Mouse (Mus musculus) intestine, embryonic 15.5 days (tissue): ENCODE data around the gene Smo. TPM values are rescaled to one million over a fixed set of nuclear protein-coding genes. Genes with fewer than 3 reads are reported as not detected.

ENCODE experiments used
- ATAC-seq: fragments of 200-750 bp; cut with Nextera tagmentation; 2 replicates; pipeline ENCODE4 v1.8.0; 2017; ENCODE audit warnings: moderate TSS enrichment, moderate library complexity
- H3K27ac ChIP-seq: fragments of 300-500 bp; sonication (generic); 2 replicates; pipeline ENCODE4 v1.5.1; 2015; ENCODE audit warnings: mild to moderate bottlenecking, inconsistent platforms
- H3K27me3 ChIP-seq: fragments of 300-500 bp; sonication (generic); replicated peaks from 2 replicates; pipeline ENCODE4 v1.6.1; 2015; ENCODE audit warnings: inconsistent platforms
- H3K36me3 ChIP-seq: fragments of 300-500 bp; sonication (generic); 2 replicates; pipeline ENCODE4 v1.6.1; 2015; ENCODE audit warnings: inconsistent platforms
- H3K4me1 ChIP-seq: fragments of 300-500 bp; sonication (generic); replicated peaks from 2 replicates; pipeline ENCODE4 v1.6.1; 2015; ENCODE audit warnings: inconsistent platforms
- H3K4me2 ChIP-seq: fragments of 300-500 bp; sonication (generic); replicated peaks from 2 replicates; pipeline ENCODE4 v1.6.1; 2015; ENCODE audit warnings: mild to moderate bottlenecking, inconsistent platforms
- H3K4me3 ChIP-seq: fragments of 300-500 bp; sonication (generic); replicated peaks from 2 replicates; pipeline ENCODE4 v1.5.1; 2015; ENCODE audit warnings: inconsistent platforms
- H3K9ac ChIP-seq: fragments of 300-500 bp; sonication (generic); 2 replicates; pipeline ENCODE4 v1.6.1; 2015; ENCODE audit warnings: inconsistent platforms
- H3K9me3 ChIP-seq: fragments of 300-500 bp; sonication (generic); 2 replicates; pipeline ENCODE4 v1.6.1; 2016; ENCODE audit warnings: inconsistent platforms
- WGBS: fragments of 180-500 bp; shearing (Covaris S2); methylation state at CpG from one replicate; pipeline ENCODE4 v1.1.7; 2015; 5-methylcytosine and 5-hydroxymethylcytosine counted together
- polyA plus RNA-seq: library from polyadenylated mRNA; unstranded; fragments of >200 nt; fragmentation: Nextera tagmentation; extraction: Ambion mirVana; gene quantifications from 2 replicates; pipeline ENCODE4 v1.2.1, GENCODE M21; 2015

The Smo gene
- polyA plus RNA-seq = 29.4 and 30.1 TPM in 2 replicates

- peak; percentile 95 for ATAC-seq
- Histone ChIP-seq H3K9ac (peak within 1 kb of the TSS; percentile 91), H3K4me2 (peak within 1 kb of the TSS; percentile 86), H3K9me3 (no peaks in the 10 kb centered on the region), H3K4me1 (peaks cover 16% of the 10 kb centered on the region), H3K27ac (peak within 1 kb of the TSS; percentile 98), H3K36me3 (no peaks in the 10 kb centered on the region), H3K4me3 (peak within 1 kb of the TSS; percentile 69), H3K27me3 (no peaks in the 10 kb centered on the region)
- 1% methylated on average over 28 of the region's 30 CpGs for WGBS
These were observed at the start of gene Smo for GRCm38 (mm10) chr6:29735336-29735688. Gene Smo, plus strand, starts transcription at chr6:29735503.

GRCm38 (mm10) chr6:29685952-29686351, 49.4 kb upstream of the Smo start:
- no peak overlapping the region for H3K9ac ChIP-seq
- no peak overlapping the region for H3K27ac ChIP-seq
- no peaks in the 10 kb centered on the region for H3K36me3 ChIP-seq
- H3K9me3 ChIP-seq = no peaks in the 10 kb centered on the region
- no peak overlapping the region for H3K4me2 ChIP-seq
- H3K4me1 ChIP-seq = no peaks in the 10 kb centered on the region
- no peaks in the 10 kb centered on the region for H3K27me3 ChIP-seq
- no peak overlapping the region for H3K4me3 ChIP-seq
- 81% methylated on average over 4 of the region's 4 CpGs for WGBS
- no peak for ATAC-seq

- H3K27me3 ChIP-seq = peaks cover 3% of the 10 kb centered on the region
- H3K9me3 ChIP-seq = no peaks in the 10 kb centered on the region
- H3K27ac ChIP-seq = no peak overlapping the region
- no peak overlapping the region for H3K4me3 ChIP-seq
- WGBS = 71% methylated on average over 8 of the region's 8 CpGs
- ATAC-seq = no peak
- H3K4me1 ChIP-seq = peaks cover 6% of the 10 kb centered on the region
- H3K9ac ChIP-seq = no peak overlapping the region
- no peak overlapping the region for H3K4me2 ChIP-seq
- no peaks in the 10 kb centered on the region for H3K36me3 ChIP-seq
These were observed 45.8 kb upstream of the Smo start for GRCm38 (mm10) chr6:29689458-29689857.

GRCm38 (mm10) chr6:29693953-29694352, 41.4 kb upstream of the Smo start, which contains the start of gene Tspan33:
Gene Tspan33, plus strand, starts transcription at chr6:29694222.
- Histone ChIP-seq H3K4me3 (peak within 1 kb of the TSS; percentile 75), H3K27ac (no peak within 1 kb of the TSS), H3K9ac (peak within 1 kb of the TSS; percentile 67), H3K9me3 (no peaks in the 10 kb centered on the region), H3K4me1 (peaks cover 10% of the 10 kb centered on the region), H3K36me3 (no peaks in the 10 kb centered on the region), H3K27me3 (peaks cover 3% of the 10 kb centered on the region), H3K4me2 (peak within 1 kb of the TSS; percentile 99)
- WGBS = under 1% methylated on average over 41 of the region's 41 CpGs
- ATAC-seq = peak; percentile 99

GRCm38 (mm10) chr6:29694375-29695289, 40.7 kb upstream of the Smo start:
- no peaks in the 10 kb centered on the region for H3K36me3 ChIP-seq
- no peaks in the 10 kb centered on the region for H3K9me3 ChIP-seq
- peak; percentile 44 for ATAC-seq
- H3K27ac ChIP-seq = no peak overlapping the region
- peaks cover 10% of the 10 kb centered on the region for H3K4me1 ChIP-seq
- peak overlapping the region; percentile 75 for H3K4me3 ChIP-seq
- H3K27me3 ChIP-seq = peaks cover 3% of the 10 kb centered on the region
- H3K9ac ChIP-seq = peak overlapping the region; percentile 67
- WGBS = 7% methylated on average over 35 of the region's 35 CpGs
- H3K4me2 ChIP-seq = peak overlapping the region; percentile 99

- ATAC-seq = no peak
- Histone ChIP-seq H3K36me3 (no peaks in the 10 kb centered on the region), H3K4me1 (peaks cover 10% of the 10 kb centered on the region), H3K4me2 (0 out of 2 replicates have a peak overlapping the region, but pooled peaks have one; percentile 99), H3K27ac (no peak overlapping the region), H3K4me3 (no peak overlapping the region), H3K27me3 (peaks cover 3% of the 10 kb centered on the region), H3K9ac (no peak overlapping the region), H3K9me3 (no peaks in the 10 kb centered on the region)
- 62% methylated on average over 3 of the region's 3 CpGs for WGBS
These were observed 40.0 kb upstream of the Smo start for GRCm38 (mm10) chr6:29695290-29695674.

- Histone ChIP-seq H3K36me3 (no peaks in the 10 kb centered on the region), H3K4me3 (no peak overlapping the region), H3K27me3 (peaks cover 3% of the 10 kb centered on the region), H3K4me2 (no peak overlapping the region), H3K4me1 (peaks cover 10% of the 10 kb centered on the region), H3K9ac (no peak overlapping the region), H3K27ac (no peak overlapping the region), H3K9me3 (no peaks in the 10 kb centered on the region)
- 75% methylated on average over 7 of the region's 7 CpGs for WGBS
- no peak for ATAC-seq
These were observed 39.3 kb upstream of the Smo start for GRCm38 (mm10) chr6:29695975-29696374.

- Histone ChIP-seq H3K27me3 (peaks cover 3% of the 10 kb centered on the region; the same call in 1 of the 2 replicates), H3K4me1 (peaks cover 10% of the 10 kb centered on the region), H3K9ac (no peak overlapping the region), H3K27ac (no peak overlapping the region), H3K4me2 (no peak overlapping the region), H3K4me3 (no peak overlapping the region), H3K36me3 (no peaks in the 10 kb centered on the region), H3K9me3 (no peaks in the 10 kb centered on the region)
- no peak for ATAC-seq
These were observed 38.2 kb upstream of the Smo start for GRCm38 (mm10) chr6:29697139-29697538.

- H3K4me2 ChIP-seq = no peak overlapping the region
- H3K27ac ChIP-seq = no peak overlapping the region
- no peaks in the 10 kb centered on the region for H3K9me3 ChIP-seq
- H3K4me1 ChIP-seq = peaks cover 10% of the 10 kb centered on the region
- H3K9ac ChIP-seq = no peak overlapping the region
- H3K36me3 ChIP-seq = no peaks in the 10 kb centered on the region
- 43% methylated on average over 3 of the region's 3 CpGs for WGBS
- H3K4me3 ChIP-seq = no peak overlapping the region
- H3K27me3 ChIP-seq = peaks cover 2% of the 10 kb centered on the region; the same call in 1 of the 2 replicates
- ATAC-seq = peak; percentile 48; the same call in 1 of the 2 replicates
These were observed 37.8 kb upstream of the Smo start for GRCm38 (mm10) chr6:29697548-29697947.

- H3K4me3 ChIP-seq = no peak overlapping the region
- 89% methylated on average over 7 of the region's 7 CpGs for WGBS
- peaks cover 6% of the 10 kb centered on the region for H3K4me1 ChIP-seq
- no peak overlapping the region for H3K9ac ChIP-seq
- H3K36me3 ChIP-seq = no peaks in the 10 kb centered on the region
- H3K4me2 ChIP-seq = no peak overlapping the region
- peak; percentile 22; the same call in 1 of the 2 replicates for ATAC-seq
- H3K27me3 ChIP-seq = no peaks in the 10 kb centered on the region; the same call in 1 of the 2 replicates
- H3K9me3 ChIP-seq = no peaks in the 10 kb centered on the region
- H3K27ac ChIP-seq = no peak overlapping the region
These were observed 36.1 kb upstream of the Smo start for GRCm38 (mm10) chr6:29699085-29699745.

GRCm38 (mm10) chr6:29701051-29701450, 34.3 kb upstream of the Smo start:
- Histone ChIP-seq H3K27ac (no peak overlapping the region), H3K4me1 (no peaks in the 10 kb centered on the region), H3K4me2 (no peak overlapping the region), H3K27me3 (no peaks in the 10 kb centered on the region), H3K4me3 (no peak overlapping the region), H3K9ac (no peak overlapping the region), H3K36me3 (no peaks in the 10 kb centered on the region), H3K9me3 (no peaks in the 10 kb centered on the region)
- peak; percentile 69; the same call in 1 of the 2 replicates for ATAC-seq
- WGBS = 58% methylated on average over 6 of the region's 6 CpGs

- Histone ChIP-seq H3K4me1 (no peaks in the 10 kb centered on the region), H3K27ac (no peak overlapping the region), H3K4me2 (no peak overlapping the region), H3K36me3 (no peaks in the 10 kb centered on the region), H3K4me3 (no peak overlapping the region), H3K27me3 (no peaks in the 10 kb centered on the region), H3K9ac (no peak overlapping the region), H3K9me3 (no peaks in the 10 kb centered on the region)
- no peak for ATAC-seq
- 78% methylated on average over 3 of the region's 3 CpGs for WGBS
These were observed 33.2 kb upstream of the Smo start for GRCm38 (mm10) chr6:29702126-29702525.
